Mouse (Mus musculus): ENCODE measurements at regions not wholly inside any gene's neighbourhood (a gene's known extent, or its start where the extent isn't known, plus 50 kb on each side); places are given as distances from the start of the nearest gene placed in this dataset.

GRCm38 (mm10) chr1:193599163-193599562 lies 229.1 kb upstream of the Camk1g start:
- no peaks in the 10 kb centered on the region for H3K27me3 ChIP-seq (ENCODE audit: control insufficient read depth, insufficient read depth, low read length)
- no peak for DNase-seq
- WGBS: 47% methylated on average over 1 of the region's 1 CpGs

GRCm38 (mm10) chr1:193590301-193590829 lies 220.3 kb upstream of the Camk1g start:
- Histone ChIP-seq H3K27me3 (ENCODE audit: control insufficient read depth, insufficient read depth, low read length) (no peaks in the 10 kb centered on the region), H3K27ac (replicated peaks; ENCODE audit: low read depth, low read length) (peak overlapping the region; percentile 62), H3K36me3 (ENCODE audit: control insufficient read depth, insufficient read depth, low read length) (no peaks in the 10 kb centered on the region), H3K9me3 (ENCODE audit: control insufficient read depth, low read length) (no peaks in the 10 kb centered on the region), H3K9ac (replicated peaks; ENCODE audit: low read length) (no peak overlapping the region), H3K4me2 (ENCODE audit: low read length) (no peak overlapping the region), H3K4me1 (ENCODE audit: control insufficient read depth, insufficient read depth, low read length) (peaks cover 35% of the 10 kb centered on the region), H3K4me3 (replicated peaks; ENCODE audit: low read depth, low read length) (no peak overlapping the region)
- 10% methylated on average over 5 of the region's 5 CpGs for WGBS
- peak; percentile 65 for DNase-seq
- peak; percentile 66 for ATAC-seq (ENCODE audit: low FRiP score, low TSS enrichment)

More at GRCm38 (mm10) chr1:193599163-193599562, 229.1 kb upstream of the Camk1g start:
- Histone ChIP-seq H3K4me3 (replicated peaks; ENCODE audit: low read depth, low read length) (no peak overlapping the region), H3K36me3 (ENCODE audit: control insufficient read depth, insufficient read depth, low read length) (no peaks in the 10 kb centered on the region), H3K9ac (replicated peaks; ENCODE audit: low read length) (no peak overlapping the region), H3K9me3 (ENCODE audit: control insufficient read depth, low read length) (no peaks in the 10 kb centered on the region), H3K4me1 (ENCODE audit: control insufficient read depth, insufficient read depth, low read length) (no peaks in the 10 kb centered on the region), H3K4me2 (ENCODE audit: low read length) (no peak overlapping the region), H3K27ac (replicated peaks; ENCODE audit: low read depth, low read length) (no peak overlapping the region)
- no peak for ATAC-seq (ENCODE audit: low FRiP score, low TSS enrichment)

- H3K9ac ChIP-seq (replicated peaks; ENCODE audit: low read length): no peak overlapping the region
- peak; percentile 49; the same call in 1 of the 2 replicates for ATAC-seq (ENCODE audit: low FRiP score, low TSS enrichment)
- H3K27me3 ChIP-seq (ENCODE audit: control insufficient read depth, insufficient read depth, low read length): no peaks in the 10 kb centered on the region
- no peaks in the 10 kb centered on the region for H3K9me3 ChIP-seq (ENCODE audit: control insufficient read depth, low read length)
- no peak overlapping the region for H3K27ac ChIP-seq (replicated peaks; ENCODE audit: low read depth, low read length)
- H3K36me3 ChIP-seq (ENCODE audit: control insufficient read depth, insufficient read depth, low read length): no peaks in the 10 kb centered on the region
- no peak overlapping the region for H3K4me2 ChIP-seq (ENCODE audit: low read length)
- peak; percentile 85 for DNase-seq
- peaks cover 35% of the 10 kb centered on the region for H3K4me1 ChIP-seq (ENCODE audit: control insufficient read depth, insufficient read depth, low read length)
- WGBS: 16% methylated on average over 12 of the region's 12 CpGs
- no peak overlapping the region for H3K4me3 ChIP-seq (replicated peaks; ENCODE audit: low read depth, low read length)
These were observed 218.7 kb upstream of the Camk1g start for GRCm38 (mm10) chr1:193588477-193589464.

GRCm38 (mm10) chr1:193587317-193587716 lies 217.2 kb upstream of the Camk1g start:
- H3K9me3 ChIP-seq (ENCODE audit: control insufficient read depth, low read length): no peaks in the 10 kb centered on the region
- H3K9ac ChIP-seq (replicated peaks; ENCODE audit: low read length): no peak overlapping the region
- H3K4me2 ChIP-seq (ENCODE audit: low read length): no peak overlapping the region
- no peak overlapping the region for H3K27ac ChIP-seq (replicated peaks; ENCODE audit: low read depth, low read length)
- ATAC-seq (ENCODE audit: low FRiP score, low TSS enrichment) (no peak), DNase-seq (no peak)
- peaks cover 35% of the 10 kb centered on the region for H3K4me1 ChIP-seq (ENCODE audit: control insufficient read depth, insufficient read depth, low read length)
- H3K27me3 ChIP-seq (ENCODE audit: control insufficient read depth, insufficient read depth, low read length): no peaks in the 10 kb centered on the region
- H3K4me3 ChIP-seq (replicated peaks; ENCODE audit: low read depth, low read length): no peak overlapping the region
- no peaks in the 10 kb centered on the region for H3K36me3 ChIP-seq (ENCODE audit: control insufficient read depth, insufficient read depth, low read length)
- whole genome bisulfite sequencing: 73% methylated on average over 2 of the region's 2 CpGs

- Histone ChIP-seq H3K27me3 (ENCODE audit: control insufficient read depth, insufficient read depth, low read length) (no peaks in the 10 kb centered on the region), H3K9ac (replicated peaks; ENCODE audit: low read length) (no peak overlapping the region), H3K4me1 (ENCODE audit: control insufficient read depth, insufficient read depth, low read length) (peaks cover 35% of the 10 kb centered on the region), H3K36me3 (ENCODE audit: control insufficient read depth, insufficient read depth, low read length) (no peaks in the 10 kb centered on the region), H3K4me3 (replicated peaks; ENCODE audit: low read depth, low read length) (no peak overlapping the region), H3K4me2 (ENCODE audit: low read length) (no peak overlapping the region), H3K27ac (replicated peaks; ENCODE audit: low read depth, low read length) (no peak overlapping the region), H3K9me3 (ENCODE audit: control insufficient read depth, low read length) (no peaks in the 10 kb centered on the region)
- 77% methylated on average over 6 of the region's 6 CpGs for WGBS
- ATAC-seq (ENCODE audit: low FRiP score, low TSS enrichment) (no peak), DNase-seq (no peak)
These were observed 216.8 kb upstream of the Camk1g start for GRCm38 (mm10) chr1:193586896-193587295.

- Histone ChIP-seq H3K9ac (replicated peaks; ENCODE audit: low read length) (no peak overlapping the region), H3K4me3 (replicated peaks; ENCODE audit: low read depth, low read length) (no peak overlapping the region), H3K27me3 (ENCODE audit: control insufficient read depth, insufficient read depth, low read length) (0 out of 2 replicates have a peak, but pooled peaks cover 3% of the 10 kb centered on the region), H3K36me3 (ENCODE audit: control insufficient read depth, insufficient read depth, low read length) (no peaks in the 10 kb centered on the region), H3K4me2 (ENCODE audit: low read length) (no peak overlapping the region), H3K9me3 (ENCODE audit: control insufficient read depth, low read length) (no peaks in the 10 kb centered on the region), H3K4me1 (ENCODE audit: control insufficient read depth, insufficient read depth, low read length) (peaks cover 14% of the 10 kb centered on the region), H3K27ac (replicated peaks; ENCODE audit: low read depth, low read length) (no peak overlapping the region)
- DNase-seq (no peak), ATAC-seq (ENCODE audit: low FRiP score, low TSS enrichment) (no peak)
- 54% methylated on average over 2 of the region's 2 CpGs for WGBS
These were observed 213.7 kb upstream of the Camk1g start for GRCm38 (mm10) chr1:193583791-193584190.

- Histone ChIP-seq H3K4me1 (ENCODE audit: control insufficient read depth, insufficient read depth, low read length) (peaks cover 4% of the 10 kb centered on the region; the same call in 1 of the 2 replicates), H3K4me3 (replicated peaks; ENCODE audit: low read depth, low read length) (no peak overlapping the region), H3K27ac (replicated peaks; ENCODE audit: low read depth, low read length) (no peak overlapping the region), H3K9ac (replicated peaks; ENCODE audit: low read length) (no peak overlapping the region), H3K4me2 (ENCODE audit: low read length) (no peak overlapping the region), H3K27me3 (ENCODE audit: control insufficient read depth, insufficient read depth, low read length) (0 out of 2 replicates have a peak, but pooled peaks cover 3% of the 10 kb centered on the region), H3K36me3 (ENCODE audit: control insufficient read depth, insufficient read depth, low read length) (no peaks in the 10 kb centered on the region), H3K9me3 (ENCODE audit: control insufficient read depth, low read length) (no peaks in the 10 kb centered on the region)
- 84% methylated on average over 4 of the region's 4 CpGs for WGBS
- no peak for DNase-seq
- ATAC-seq (ENCODE audit: low FRiP score, low TSS enrichment): no peak
These were observed 210.3 kb upstream of the Camk1g start for GRCm38 (mm10) chr1:193580393-193580792.

GRCm38 (mm10) chr1:193579671-193580070 lies 209.6 kb upstream of the Camk1g start:
- 27% methylated on average over 3 of the region's 3 CpGs for WGBS
- H3K9ac ChIP-seq (replicated peaks; ENCODE audit: low read length): no peak overlapping the region
- H3K27me3 ChIP-seq (ENCODE audit: control insufficient read depth, insufficient read depth, low read length): 0 out of 2 replicates have a peak, but pooled peaks cover 3% of the 10 kb centered on the region
- no peak overlapping the region for H3K27ac ChIP-seq (replicated peaks; ENCODE audit: low read depth, low read length)
- H3K4me1 ChIP-seq (ENCODE audit: control insufficient read depth, insufficient read depth, low read length): peaks cover 4% of the 10 kb centered on the region; the same call in 1 of the 2 replicates
- no peaks in the 10 kb centered on the region for H3K9me3 ChIP-seq (ENCODE audit: control insufficient read depth, low read length)
- H3K4me2 ChIP-seq (ENCODE audit: low read length): no peak overlapping the region
- DNase-seq (no peak), ATAC-seq (ENCODE audit: low FRiP score, low TSS enrichment) (no peak)
- no peaks in the 10 kb centered on the region for H3K36me3 ChIP-seq (ENCODE audit: control insufficient read depth, insufficient read depth, low read length)
- H3K4me3 ChIP-seq (replicated peaks; ENCODE audit: low read depth, low read length): no peak overlapping the region
